Comparison of ENCODE assay signal across 18 mouse cellular contexts in genomic region chr2:44123246-44123645, GRCm38 (mm10).
"Had no signal": no experiment of that assay in that cellular context is flagged by ENCODE, and none has a peak within 500 bp of the region (broad histone marks: within the 10 kb centered on the region; RNA-seq: fewer than 3 reads in every experiment).

No protein-coding gene starts in this region.

- H3K9ac ChIP-seq: liver, embryonic 12.5 days; liver, embryonic 14.5 days; midbrain, embryonic 13.5 days; midbrain, embryonic 15.5 days; neural tube, embryonic 13.5 days; neural tube, embryonic 15.5 days had no signal

- H3K27ac ChIP-seq: liver, embryonic 12.5 days; liver, embryonic 14.5 days; midbrain, embryonic 10.5 days; midbrain, embryonic 13.5 days; midbrain, embryonic 15.5 days; neural tube, embryonic 13.5 days; neural tube, embryonic 15.5 days had no signal

- H3K36me3 ChIP-seq: liver, embryonic 12.5 days; midbrain, embryonic 10.5 days; midbrain, embryonic 13.5 days; midbrain, embryonic 15.5 days; neural tube, embryonic 13.5 days; neural tube, embryonic 15.5 days had no signal

- H3K4me1 ChIP-seq: liver, embryonic 12.5 days; midbrain, embryonic 10.5 days; midbrain, embryonic 13.5 days; midbrain, embryonic 15.5 days; neural tube, embryonic 13.5 days; neural tube, embryonic 15.5 days had no signal

- DNase-seq: lung, adult 2 months; lung, postnatal 10 days; retina, postnatal 1 day; right cerebral cortex, adult 18-20 months; right cerebral cortex, postnatal 25 days; right cerebral cortex, postnatal 4 days; spleen, adult 18-20 months; thymus, adult 18-20 months; thymus, postnatal 14 days; thymus, postnatal 36 days had no signal

- ATAC-seq: liver, embryonic 12.5 days; midbrain, embryonic 13.5 days; midbrain, embryonic 15.5 days had no signal

- H3K4me2 ChIP-seq: liver, embryonic 12.5 days; midbrain, embryonic 13.5 days; midbrain, embryonic 15.5 days; neural tube, embryonic 13.5 days; neural tube, embryonic 15.5 days had no signal

- H3K9me3 ChIP-seq: liver, embryonic 12.5 days; midbrain, embryonic 10.5 days; midbrain, embryonic 13.5 days; midbrain, embryonic 15.5 days; neural tube, embryonic 13.5 days; neural tube, embryonic 15.5 days had no signal

- H3K27me3 ChIP-seq: liver, embryonic 12.5 days; midbrain, embryonic 13.5 days; midbrain, embryonic 15.5 days; neural tube, embryonic 13.5 days; neural tube, embryonic 15.5 days had no signal

- H3K4me3 ChIP-seq: liver, embryonic 12.5 days; midbrain, embryonic 10.5 days; midbrain, embryonic 13.5 days; midbrain, embryonic 15.5 days; myocyte; neural tube, embryonic 13.5 days; neural tube, embryonic 15.5 days had no signal
